Comparison of ENCODE assay signal across 11 mouse cellular contexts in genomic region chr7:137301329-137301751, GRCm38 (mm10). TPM values are rescaled to one million over a fixed set of nuclear protein-coding genes. Genes with fewer than 3 reads are reported as not detected.
DNase-seq lines count a peak whose midpoint lies in the region; ATAC-seq lines count a peak whose summit lies in the region.
"Had no signal": no experiment of that assay in that cellular context is flagged by ENCODE, and none has a peak within 500 bp of the region (broad histone marks: within the 10 kb centered on the region; RNA-seq: fewer than 3 reads in every experiment).

No protein-coding gene starts in this region.

- peaks cover 80% of the 10 kb centered on the region for H3K4me1 ChIP-seq in embryonic facial prominence, embryonic 12.5 days
- H3K4me1 ChIP-seq in midbrain, embryonic 12.5 days: peaks cover 53% of the 10 kb centered on the region
- H3K4me1 ChIP-seq: liver, embryonic 15.5 days had no signal

- H3K9ac ChIP-seq in embryonic facial prominence, embryonic 12.5 days: peak overlapping the region; percentile 41
- H3K9ac ChIP-seq in midbrain, embryonic 12.5 days (replicated peaks): peak overlapping the region; percentile 7
- H3K9ac ChIP-seq: liver, embryonic 15.5 days had no signal

- 0 out of 2 replicates have a peak, but pooled peaks cover 6% of the 10 kb centered on the region for H3K27me3 ChIP-seq in embryonic facial prominence, embryonic 12.5 days
- peaks cover 55% of the 10 kb centered on the region for H3K27me3 ChIP-seq in midbrain, embryonic 12.5 days

- H3K27ac ChIP-seq in embryonic facial prominence, embryonic 12.5 days: peak overlapping the region; percentile 77
- peak overlapping the region; percentile 79 for H3K27ac ChIP-seq in midbrain, embryonic 12.5 days (replicated peaks)
- H3K27ac ChIP-seq: liver, embryonic 15.5 days had no signal

- no peaks in the 10 kb centered on the region; the same call in 1 of the 2 replicates for H3K36me3 ChIP-seq in embryonic facial prominence, embryonic 12.5 days
- H3K36me3 ChIP-seq in midbrain, embryonic 12.5 days: 0 out of 2 replicates have a peak, but pooled peaks cover 7% of the 10 kb centered on the region
- H3K36me3 ChIP-seq: liver, embryonic 15.5 days had no signal

- ATAC-seq in embryonic facial prominence, embryonic 12.5 days (ENCODE audit: insufficient number of reproducible peaks, insufficient read depth, low FRiP score, low TSS enrichment): peak; percentile 24; the same call in 1 of the 2 replicates
- ATAC-seq in midbrain, embryonic 12.5 days (ENCODE audit: low FRiP score, low read depth): peak; percentile 42
- ATAC-seq in frontal cortex, adult (ENCODE audit: low TSS enrichment): no peak

- H3K4me2 ChIP-seq in embryonic facial prominence, embryonic 12.5 days (replicated peaks): peak overlapping the region; percentile 38
- peak overlapping the region; percentile 35 for H3K4me2 ChIP-seq in midbrain, embryonic 12.5 days (replicated peaks)
- H3K4me2 ChIP-seq: liver, embryonic 15.5 days had no signal

- H3K9me3 ChIP-seq in embryonic facial prominence, embryonic 12.5 days: no peaks in the 10 kb centered on the region
- no peaks in the 10 kb centered on the region for H3K9me3 ChIP-seq in midbrain, embryonic 12.5 days
- H3K9me3 ChIP-seq: liver, embryonic 15.5 days had no signal

- DNase-seq in embryo, embryonic 10 days (ENCODE audit: low spot score): peak; percentile 83
- DNase-seq in heart, postnatal 4 days: peak; percentile 50
- no peak for DNase-seq in adipocyte (ENCODE audit: low spot score)
- no peak for DNase-seq in frontal cortex, postnatal 14 days (ENCODE audit: low spot score in 2 of 2)
- no peak for DNase-seq in layer of hippocampus, adult 18-20 months (ENCODE audit: low spot score in 2 of 2)
- DNase-seq: cerebellum, adult 11 months had no signal

- WGBS in embryonic facial prominence, embryonic 12.5 days: 11% methylated on average over 15 of the region's 15 CpGs
- WGBS in midbrain, embryonic 12.5 days: 28% methylated on average over 15 of the region's 15 CpGs

- peak overlapping the region; percentile 7; the same call in 1 of the 2 replicates for H3K4me3 ChIP-seq in embryonic facial prominence, embryonic 12.5 days
- H3K4me3 ChIP-seq in midbrain, embryonic 12.5 days: 0 out of 2 replicates have a peak overlapping the region, but pooled peaks have one; percentile 3
- H3K4me3 ChIP-seq: liver, embryonic 15.5 days had no signal

RNA-seq across cellular contexts. Expression of gene Ebf3, which starts 12.9 kb away (rescaled TPM):
- 15.5 and 21.1 TPM in 2 replicates for polyA plus RNA-seq in embryonic facial prominence, embryonic 12.5 days (2016; fragmentation: Nextera tagmentation; extraction: Ambion mirVana)
- total RNA-seq in heart, postnatal 4 days (2021): 10 to 100 TPM; 18.7 to 20.1 TPM
- 23.3 and 24.9 TPM in 2 replicates for polyA plus RNA-seq in midbrain, embryonic 12.5 days (2016; fragmentation: Nextera tagmentation; extraction: Ambion mirVana)
- under 1 TPM; 0.47 to 0.68 TPM for total RNA-seq in layer of hippocampus, adult 18-20 months (2021)
- total RNA-seq: hematopoietic stem cell, adult 5-6 weeks had no signal

Comparison
In these comparisons a context has a peak if more than half of its experiments do, and no peak if none do; other contexts are left out.
1. DNase-seq: peak in embryo, embryonic 10 days (single experiment) and heart, postnatal 4 days (single experiment); none in adipocyte (single experiment), frontal cortex, postnatal 14 days (0 of 2) and layer of hippocampus, adult 18-20 months (0 of 2).
2. RNA of gene Ebf3, which starts 12.9 kb away (total RNA-seq): 18.7 to 20.1 TPM in heart, postnatal 4 days; 0.47 to 0.68 TPM in layer of hippocampus, adult 18-20 months; every median in the first group is over 10 times any median in the second.